8 mouse cellular contexts compared by ENCODE assay signal in genomic region chr11:115627705-115628464, GRCm38 (mm10). TPM values are rescaled to one million over a fixed set of nuclear protein-coding genes. Genes with fewer than 3 reads are reported as not detected.
DNase-seq lines count a peak whose midpoint lies in the region; ATAC-seq and TF ChIP-seq lines count a peak whose summit lies in the region.

Slc25a19 (minus strand) TSS chr11:115628295.

- peaks cover 32% of the 10 kb centered on the region for H3K4me1 ChIP-seq in bone marrow macrophage, adult 2 months (ENCODE audit: control insufficient read depth, insufficient read depth, low read length)
- no peaks in the 10 kb centered on the region for H3K4me1 ChIP-seq in embryonic fibroblast, embryonic 13.5 days (ENCODE audit: control insufficient read depth, insufficient read depth, low read length)
- peaks cover 8% of the 10 kb centered on the region for H3K4me1 ChIP-seq in kidney, embryonic 14.5 days (ENCODE audit: control insufficient read depth, insufficient read depth, low read length)
- H3K4me1 ChIP-seq in limb, embryonic 15.5 days: peaks cover 18% of the 10 kb centered on the region

- peak; percentile 98 for ATAC-seq in kidney, embryonic 14.5 days (ENCODE audit: low FRiP score, low TSS enrichment)
- ATAC-seq in limb, embryonic 15.5 days (ENCODE audit: insufficient number of reproducible peaks, low FRiP score, low TSS enrichment, low read depth): peak; percentile 99

- under 1% methylated on average over 47 of the region's 47 CpGs for WGBS in kidney, embryonic 14.5 days
- under 1% methylated on average over 47 of the region's 47 CpGs for WGBS in limb, embryonic 15.5 days

- H3K27ac ChIP-seq in bone marrow macrophage, adult 2 months (ENCODE audit: insufficient read depth, low read depth, low read length): peak within 1 kb of the TSS; percentile 63
- no peak within 1 kb of the TSS for H3K27ac ChIP-seq in embryonic fibroblast, embryonic 13.5 days (ENCODE audit: insufficient read depth, low read length)
- no peak within 1 kb of the TSS for H3K27ac ChIP-seq in kidney, embryonic 14.5 days (ENCODE audit: low read depth, low read length)
- H3K27ac ChIP-seq in limb, embryonic 15.5 days: peak within 1 kb of the TSS; percentile 63; the same call in 1 of the 2 replicates

- peak within 1 kb of the TSS; percentile 93 for H3K4me2 ChIP-seq in kidney, embryonic 14.5 days (replicated peaks; ENCODE audit: low read depth, low read length)
- H3K4me2 ChIP-seq in limb, embryonic 15.5 days: peak within 1 kb of the TSS; percentile 88

- no peaks in the 10 kb centered on the region for H3K9me3 ChIP-seq in kidney, embryonic 14.5 days (ENCODE audit: control insufficient read depth, low read length)
- no peaks in the 10 kb centered on the region for H3K9me3 ChIP-seq in limb, embryonic 15.5 days

- no peaks in the 10 kb centered on the region for H3K27me3 ChIP-seq in kidney, embryonic 14.5 days (ENCODE audit: control insufficient read depth, insufficient read depth, low read length)
- H3K27me3 ChIP-seq in limb, embryonic 15.5 days: no peaks in the 10 kb centered on the region

- H3K9ac ChIP-seq in kidney, embryonic 14.5 days (ENCODE audit: low read depth, low read length): peak within 1 kb of the TSS; percentile 74
- H3K9ac ChIP-seq in limb, embryonic 15.5 days: peak within 1 kb of the TSS; percentile 65

- peak within 1 kb of the TSS; percentile 91 for H3K4me3 ChIP-seq in bone marrow macrophage, adult 2 months (ENCODE audit: insufficient read depth, low read length)
- peak within 1 kb of the TSS; percentile 69 for H3K4me3 ChIP-seq in embryonic fibroblast, embryonic 13.5 days (ENCODE audit: insufficient read depth, low read length)
- H3K4me3 ChIP-seq in kidney, embryonic 14.5 days (ENCODE audit: low read length): peak within 1 kb of the TSS; percentile 83
- peak within 1 kb of the TSS; percentile 84 for H3K4me3 ChIP-seq in limb, embryonic 15.5 days

- no peak for TF ChIP-seq CTCF in bone marrow macrophage, adult 2 months (IDR thresholded peaks at IDR 0.05; ENCODE audit: low read depth, low read length)
- TF ChIP-seq CTCF in embryonic fibroblast, embryonic 13.5 days (IDR thresholded peaks at IDR 0.05; ENCODE audit: borderline replicate concordance, insufficient read depth, low read length): no peak

- peak; percentile 100 for DNase-seq in A20 (ENCODE audit: low read depth, low spot score)
- DNase-seq in heart, adult 9 months (ENCODE audit: low spot score in 2 of 2): peak; percentile 100
- peak; percentile 96 to 97 for DNase-seq in monocyte, adult 2 months (ENCODE audit: low read depth in 1 of 2, low spot score in 2 of 2)
- peak; percentile 100 for DNase-seq in spleen, postnatal 36 days (ENCODE audit: low spot score in 2 of 2)

- no peak for TF ChIP-seq POLR2A in bone marrow macrophage, adult 2 months (IDR thresholded peaks at IDR 0.05; ENCODE audit: borderline replicate concordance, low read depth, low read length)
- TF ChIP-seq POLR2A in embryonic fibroblast, embryonic 13.5 days (IDR thresholded peaks at IDR 0.05; ENCODE audit: low read depth, low read length): peak; percentile 86

- H3K36me3 ChIP-seq in kidney, embryonic 14.5 days (ENCODE audit: control insufficient read depth, insufficient read depth, low read length): peaks cover 8% of the 10 kb centered on the region; the same call in 1 of the 2 replicates
- H3K36me3 ChIP-seq in limb, embryonic 15.5 days: peaks cover 10% of the 10 kb centered on the region

RNA-seq across cellular contexts. Expression of gene Slc25a19, which starts in this region (rescaled TPM):
- 27.0 and 37.0 TPM in 2 replicates for polyA plus RNA-seq in bone marrow macrophage, adult 2 months (2012; ENCODE audit: insufficient read depth, insufficient read length, missing spikeins)
- 13.6 and 14.0 TPM in 2 replicates for polyA plus RNA-seq in embryonic fibroblast, embryonic 13.5 days (2011; ENCODE audit: insufficient read length, low read depth, missing spikeins)
- 35.3 and 40.8 TPM in 2 replicates for polyA plus RNA-seq in kidney, embryonic 14.5 days (2014; fragmentation: Nextera tagmentation; extraction: Ambion mirVana)
- polyA plus RNA-seq in limb, embryonic 15.5 days (2015; fragmentation: Nextera tagmentation; extraction: Ambion mirVana): 24.0 and 24.7 TPM in 2 replicates

Comparison
In these comparisons a context has a peak if more than half of its experiments do, and no peak if none do; other contexts are left out.
1. H3K27ac ChIP-seq: peak in bone marrow macrophage, adult 2 months (single experiment) and limb, embryonic 15.5 days (single experiment); none in embryonic fibroblast, embryonic 13.5 days (single experiment) and kidney, embryonic 14.5 days (single experiment).
2. Peak in every context shown above with its lines, with median percentiles within 50 percentile points of each other: DNase-seq and H3K4me3 ChIP-seq.